Mouse (Mus musculus): ENCODE results near the gene Papola.
A peak's percentile ranks its signal among the peaks of the same experiment; 100 is the strongest.

Papola gene

DNA sequence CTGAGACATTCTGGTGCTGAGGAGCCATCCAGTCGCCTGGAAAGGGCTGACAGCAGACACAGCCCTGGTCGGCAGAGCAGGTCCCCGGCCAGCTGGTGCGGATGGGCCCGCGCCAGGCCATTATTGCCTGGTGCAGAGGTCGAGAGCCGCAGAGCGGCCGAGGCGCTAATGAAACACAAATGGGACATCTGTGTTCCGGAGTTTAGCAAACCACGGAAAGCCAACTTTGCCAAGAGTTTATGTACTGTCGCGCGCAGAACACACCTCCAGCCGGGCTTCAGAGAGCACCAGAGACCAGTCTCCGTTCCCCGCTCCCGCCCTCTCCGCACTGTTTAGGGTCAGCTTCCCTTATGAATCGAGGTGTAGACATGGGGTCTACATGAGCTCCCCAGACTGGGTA, 78.1 kb downstream of the Papola start:
- DNase-seq (ENCODE audit: low read depth, low spot score): no peak

DNA sequence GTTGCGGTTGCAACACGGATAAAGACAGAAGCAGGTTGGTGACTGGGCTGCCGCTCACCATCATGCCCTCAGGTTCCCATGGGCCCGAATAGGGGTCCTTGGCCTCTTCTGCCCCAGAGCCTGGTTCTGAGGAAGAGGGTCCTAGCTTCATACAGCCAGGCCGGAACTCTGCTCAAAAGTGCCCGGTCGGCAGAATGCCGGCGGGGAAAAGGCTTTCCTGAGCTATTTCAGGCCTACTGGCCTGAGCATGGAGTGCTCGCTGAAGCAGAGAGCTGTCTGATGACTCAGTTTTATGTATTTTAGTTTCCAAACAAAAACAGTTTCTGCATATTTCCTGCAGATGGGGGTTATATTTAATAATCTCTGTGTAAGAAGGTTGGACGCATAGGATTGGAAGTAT, 78.9 kb downstream of the Papola start:
- DNase-seq (ENCODE audit: low read depth, low spot score): no peak

DNA sequence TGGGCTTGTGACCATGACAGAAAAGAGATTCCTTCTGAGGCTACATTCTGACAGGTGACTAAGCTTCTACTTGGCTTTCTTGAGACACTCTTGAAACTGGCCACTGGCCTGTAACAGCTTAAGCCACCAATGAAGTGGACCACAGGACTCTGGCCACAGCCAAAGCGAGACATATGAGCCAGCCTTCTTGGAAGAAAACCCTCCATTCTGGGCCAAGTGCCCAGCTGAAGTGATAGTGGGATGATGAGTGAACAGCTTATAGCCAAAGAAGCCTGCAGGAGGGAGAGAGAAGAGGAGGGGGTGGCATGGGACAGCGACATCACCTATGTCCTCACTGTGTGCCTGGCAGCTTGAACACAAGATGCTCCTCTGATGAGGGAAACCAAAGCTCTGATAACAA, 83.2 kb downstream of the Papola start:
- DNase-seq (ENCODE audit: low read depth, low spot score): no peak

DNA sequence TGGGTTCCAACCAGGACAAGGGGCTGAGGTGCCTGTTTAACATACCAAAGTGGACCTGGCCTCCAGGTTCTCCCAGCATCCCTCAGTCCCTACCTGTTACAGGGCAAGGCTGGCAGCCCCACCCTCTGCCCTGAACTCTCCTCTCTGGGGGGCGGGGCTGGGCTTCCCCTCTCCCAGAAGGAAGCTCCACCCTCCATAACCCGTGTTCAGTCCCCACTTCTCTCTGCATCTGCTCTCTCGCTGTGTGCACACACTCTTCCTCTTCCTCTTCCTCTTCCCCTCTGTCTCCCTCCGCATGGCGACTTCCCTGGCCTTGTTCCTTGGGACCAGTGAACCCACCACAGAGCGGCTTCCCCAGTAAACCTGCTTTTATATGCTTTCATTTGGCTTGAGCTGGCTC, 84.7 kb downstream of the Papola start:
- peak; percentile 60 for DNase-seq (ENCODE audit: low read depth, low spot score)

DNA sequence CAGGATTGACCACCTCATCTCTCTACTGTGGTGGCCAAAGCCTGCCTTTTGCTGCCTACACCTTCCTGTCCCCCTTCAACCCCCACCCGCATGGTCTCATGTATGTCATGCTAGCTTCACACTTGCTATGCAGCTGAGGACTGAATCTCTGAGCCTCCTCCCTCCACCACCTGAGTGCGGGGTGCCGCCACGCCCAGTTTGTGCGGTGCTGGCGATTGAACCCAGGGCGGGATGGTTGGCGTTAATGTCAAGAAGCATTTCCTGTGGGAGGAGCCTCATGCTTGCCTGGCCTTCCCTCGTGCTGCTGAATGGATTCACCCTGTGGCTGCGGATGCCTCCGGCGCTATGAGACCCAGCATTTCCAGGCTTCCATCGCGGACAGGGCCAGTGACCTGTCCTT, 85.2 kb downstream of the Papola start:
- peak; percentile 78 for DNase-seq (ENCODE audit: low read depth, low spot score)

DNA sequence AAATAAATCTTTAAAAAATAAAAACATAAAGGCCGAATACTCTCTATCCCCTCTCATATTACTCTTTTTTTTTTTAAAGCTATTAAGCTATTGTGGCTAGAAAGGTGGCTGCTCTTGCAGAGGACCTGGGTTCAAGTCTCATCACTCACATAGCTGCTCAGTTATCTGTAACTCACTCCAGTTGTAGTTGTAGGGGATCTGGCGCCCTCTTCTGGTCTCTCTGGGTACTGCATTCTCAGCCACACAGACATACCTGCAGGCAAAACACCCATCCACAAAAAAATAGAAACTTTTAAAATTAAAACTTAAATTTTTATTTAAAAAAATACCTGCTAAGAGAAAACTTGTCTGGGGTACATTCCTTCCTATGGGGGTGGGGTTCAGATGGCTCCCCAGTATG, 88.8 kb downstream of the Papola start:
- peak; percentile 75 for DNase-seq (ENCODE audit: low read depth, low spot score)

DNA sequence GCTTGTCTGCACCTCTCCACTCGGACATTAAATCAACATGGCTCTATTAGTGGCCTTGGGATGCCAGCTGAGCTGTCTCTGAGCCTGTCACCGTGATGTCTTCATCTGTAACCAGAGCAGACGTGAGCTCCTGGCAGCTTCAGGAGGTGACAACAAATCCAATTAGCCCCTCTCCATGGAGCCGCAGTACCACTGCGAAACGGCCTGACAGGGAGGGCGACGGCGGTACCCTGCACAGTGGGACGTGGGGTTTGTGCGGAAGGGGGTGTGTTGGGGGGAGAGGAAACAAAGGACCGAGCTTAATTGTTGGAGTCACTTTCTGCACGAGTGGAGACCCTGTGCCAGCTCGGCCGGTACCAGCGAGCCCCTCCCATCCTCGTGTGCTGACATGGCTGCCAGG, 90.6 kb downstream of the Papola start:
- no peak for DNase-seq (ENCODE audit: low read depth, low spot score)

DNA sequence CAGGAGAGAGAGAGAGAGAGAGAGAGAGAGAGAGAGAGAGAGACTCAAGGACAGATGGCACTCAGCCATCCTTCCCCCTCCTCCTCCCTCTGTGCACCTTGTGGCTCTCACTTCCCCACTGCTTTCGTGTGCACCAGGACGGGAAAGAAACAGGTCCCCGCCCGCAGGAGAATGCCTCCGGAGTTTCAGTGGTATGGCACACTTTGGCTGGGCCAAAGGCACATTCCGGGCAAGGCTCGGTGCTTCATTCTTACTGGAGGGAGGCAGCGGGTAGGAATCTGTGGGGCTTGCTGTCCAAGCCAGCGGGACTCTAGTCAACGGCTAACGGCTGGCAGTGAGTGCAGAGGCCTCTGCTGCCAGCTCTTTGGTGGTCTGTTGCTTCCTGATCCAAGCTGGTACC, 92.0 kb downstream of the Papola start:
- no peak for DNase-seq (ENCODE audit: low read depth, low spot score)

DNA sequence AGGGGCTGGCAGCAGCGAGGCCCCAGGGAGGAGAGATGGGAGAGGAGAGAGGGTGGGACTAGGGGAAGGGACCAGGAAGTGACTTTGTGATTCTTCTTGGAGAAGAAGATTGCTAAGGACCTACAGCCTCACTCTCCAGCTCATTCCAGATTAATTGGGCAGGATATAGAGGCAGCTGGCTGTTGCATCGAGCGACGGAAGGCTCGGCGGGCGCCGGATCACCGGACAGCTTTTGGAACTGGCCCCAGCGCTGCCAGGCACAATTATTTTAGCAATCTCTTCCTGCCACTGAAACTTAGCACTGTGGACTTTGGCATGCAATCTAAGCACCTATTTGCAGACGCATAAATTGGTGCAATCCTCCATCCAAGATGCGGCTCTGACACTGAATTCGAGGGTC, 92.4 kb downstream of the Papola start:
- no peak for DNase-seq (ENCODE audit: low read depth, low spot score)

DNA sequence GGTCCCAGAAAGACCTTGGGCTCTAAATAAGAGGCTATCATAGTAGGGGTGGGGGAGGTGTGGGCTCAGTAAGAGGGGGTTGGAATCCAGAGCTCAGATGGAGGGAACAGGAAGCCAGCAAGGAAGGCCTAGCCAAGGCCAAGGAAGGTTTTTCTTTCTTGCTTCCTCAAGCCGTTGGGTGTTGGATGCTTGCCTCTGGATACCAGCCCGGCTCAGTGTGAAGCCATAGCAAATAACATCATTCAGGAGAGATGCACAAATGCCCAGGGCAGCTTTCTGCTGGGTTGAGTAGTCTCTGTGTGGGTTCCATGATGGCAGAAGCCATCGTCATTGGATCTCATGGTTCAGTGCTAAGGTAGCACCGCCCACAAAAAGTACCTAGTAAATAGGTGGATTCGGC, 94.3 kb downstream of the Papola start:
- DNase-seq (ENCODE audit: low read depth, low spot score): no peak

DNA sequence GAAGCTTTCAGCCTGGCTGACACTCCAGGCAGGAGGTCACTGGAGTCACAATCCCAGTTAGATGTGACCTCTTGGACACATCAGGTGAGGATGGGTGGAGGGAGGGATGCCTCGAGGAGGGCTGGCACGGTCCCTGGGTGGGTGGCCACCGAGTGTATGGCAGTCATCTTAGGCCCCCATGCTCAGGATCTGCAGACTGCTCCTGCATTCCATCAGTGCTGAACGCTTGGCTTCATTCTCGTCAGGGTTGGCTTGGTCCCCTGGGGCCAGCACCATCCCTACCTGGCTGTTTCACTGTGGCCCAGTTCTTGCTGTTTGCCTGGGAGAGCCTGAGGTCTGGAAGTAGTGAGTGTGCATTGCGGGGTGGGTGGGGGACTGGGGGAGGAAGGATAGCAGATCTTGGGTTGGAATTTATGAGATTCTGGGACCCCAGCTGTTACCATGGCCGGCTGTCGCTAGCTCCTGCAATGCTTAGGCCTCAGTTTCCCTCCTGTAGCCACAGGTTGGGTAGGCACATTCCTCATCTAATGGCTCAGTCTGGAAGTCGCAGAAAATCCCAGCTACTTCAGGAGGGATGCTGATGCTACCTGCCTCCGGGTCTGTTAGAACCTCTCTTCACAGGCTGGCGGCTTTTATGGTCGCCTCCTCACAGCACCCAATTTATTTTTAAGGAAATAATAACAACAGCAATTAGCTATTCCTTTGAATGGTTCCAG, 99.5 kb downstream of the Papola start:
- DNase-seq (ENCODE audit: low read depth, low spot score): no peak

DNA sequence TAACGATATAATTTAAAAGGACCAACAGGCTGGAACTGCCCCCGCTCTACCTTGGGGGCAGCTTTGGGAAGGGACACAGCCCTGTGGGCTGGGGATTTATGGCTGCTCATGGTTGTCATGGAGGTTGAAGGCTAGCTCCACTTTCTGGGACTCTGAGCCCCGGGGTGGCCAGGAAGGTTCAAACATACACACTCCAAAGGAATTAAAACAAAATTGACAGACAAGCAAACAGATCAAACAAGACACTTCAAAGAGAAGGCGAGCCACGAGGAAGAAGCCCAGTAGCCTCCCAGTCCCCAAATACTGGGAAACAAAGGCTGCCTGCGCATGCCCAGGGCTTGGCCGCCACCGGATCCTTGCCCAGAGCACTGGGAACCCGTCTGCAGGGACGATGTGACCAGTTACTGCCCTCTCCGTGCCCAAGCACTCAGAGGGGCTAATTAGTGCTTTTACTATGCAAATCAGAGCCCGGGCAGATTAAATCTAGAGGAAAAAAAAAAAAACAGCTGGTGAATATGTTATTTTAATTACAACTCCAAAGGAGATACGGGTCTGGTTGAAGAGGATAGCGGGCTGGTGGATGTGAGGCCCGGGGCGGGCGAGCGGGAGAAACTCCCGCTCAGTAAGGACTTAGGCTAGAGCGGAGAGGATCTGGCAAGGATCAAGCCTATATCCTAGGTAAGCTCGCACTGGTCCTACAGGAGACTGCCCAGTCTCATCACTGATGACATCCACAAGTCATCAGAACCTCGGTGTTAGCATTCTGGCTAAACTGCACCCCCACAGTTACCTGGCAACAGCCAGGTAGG, 100.2 kb downstream of the Papola start:
- DNase-seq (ENCODE audit: low read depth, low spot score): no peak

Data from R1 (cell line).